Mouse (Mus musculus): ENCODE results near the gene Gpr26. TPM values are rescaled to one million over a fixed set of nuclear protein-coding genes. Genes with fewer than 3 reads are reported as not detected.

Gene Gpr26
- not detected for total RNA-seq (2023)

GRCm38 (mm10) chr7:131966023-131966915, at the start of gene Gpr26:
TSS of gene Gpr26 (plus strand) at chr7:131966460.

Other genes with a start within 250 kb of the Gpr26 start
- gene Cpxm2, start 188.3 kb downstream of the Gpr26 start, total RNA-seq (2023): not detected